Mouse (Mus musculus) gastrocnemius, postnatal 25 days (tissue): ENCODE data around the gene Otulin. TPM values are rescaled to one million over a fixed set of nuclear protein-coding genes. Genes with fewer than 3 reads are reported as not detected.

Experiments
- DNase-seq: peaks from one replicate; pipeline ENCODE4 v3.0.0; 2022
- microRNA-seq, 2 experiments: library from miRNA; unstranded; fragments of <30 nt; microRNA quantifications; one replicate each; pipeline ENCODE4 v1.2.0; 2021; ENCODE audit warnings: borderline replicate concordance in 2 of 2
- total RNA-seq, 2 experiments: library from RNA; stranded (reverse); gene quantifications; 1 replicate in 1 of 2; 2 replicates in 1 of 2; pipeline ENCODE4 v1.2.3; 2021

The Otulin gene
- total RNA-seq, 2 experiments from 2014 or later, result 21.1 to 23.3 TPM

DNA sequence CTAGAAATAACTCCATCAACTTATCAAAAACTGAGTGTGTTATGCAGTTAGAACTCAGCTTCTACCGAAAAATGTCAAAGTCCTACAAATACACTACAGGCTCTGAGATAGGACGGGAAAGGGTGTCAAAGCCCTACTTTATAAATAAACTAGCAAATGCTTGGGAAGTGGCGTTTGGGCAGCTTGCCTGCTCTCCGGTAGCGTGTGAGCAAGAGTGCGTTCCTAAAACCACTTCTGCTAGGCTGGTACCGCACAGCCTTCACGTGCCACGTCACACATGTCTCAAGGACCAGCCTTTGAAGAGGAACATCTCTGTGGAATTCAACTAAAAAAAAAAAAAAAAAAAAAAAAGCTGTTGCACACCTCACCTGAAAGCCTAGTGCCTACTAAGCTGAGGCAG is 127.3 kb downstream of the Otulin start:
- DNase-seq, result no peak

DNA sequence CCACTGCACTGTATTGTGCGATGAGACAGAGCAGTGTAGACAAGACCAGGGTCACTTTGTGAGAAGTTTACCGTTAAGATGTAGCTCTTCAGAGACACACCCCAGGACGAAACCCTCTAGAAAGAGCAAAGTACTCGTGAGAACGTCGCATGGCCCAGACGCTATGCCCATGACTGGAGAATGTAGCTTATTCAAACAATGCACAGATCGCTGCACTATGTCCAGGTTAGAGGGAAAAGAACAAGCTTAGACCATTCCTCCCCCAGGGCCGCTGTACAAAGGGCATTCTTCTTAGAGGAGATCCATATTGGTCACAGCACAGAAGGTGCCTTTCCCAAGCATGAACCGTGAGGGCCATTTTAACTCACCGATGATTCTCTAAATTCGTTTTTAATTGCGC is 128.2 kb downstream of the Otulin start:
- no peak for DNase-seq

DNA sequence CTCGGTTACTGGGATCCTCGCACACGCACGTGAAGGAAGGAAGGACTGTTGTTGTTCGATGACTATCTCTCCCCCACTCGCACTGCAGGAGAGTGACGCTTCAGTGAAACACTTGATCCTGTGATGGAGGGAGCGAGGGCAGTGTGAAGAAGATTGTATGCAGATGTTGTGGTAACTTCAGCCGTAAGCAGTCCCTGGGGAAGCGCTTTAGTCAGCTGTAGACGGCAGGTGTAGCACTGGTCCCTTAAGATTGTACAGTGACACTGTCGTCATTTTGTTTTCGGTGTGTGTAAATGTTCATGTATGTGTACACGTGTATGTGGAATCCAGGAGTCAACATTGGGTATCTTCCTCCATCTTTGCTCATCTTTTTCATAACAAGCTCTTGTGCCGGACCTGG is 130.1 kb downstream of the Otulin start:
- DNase-seq, result no peak

DNA sequence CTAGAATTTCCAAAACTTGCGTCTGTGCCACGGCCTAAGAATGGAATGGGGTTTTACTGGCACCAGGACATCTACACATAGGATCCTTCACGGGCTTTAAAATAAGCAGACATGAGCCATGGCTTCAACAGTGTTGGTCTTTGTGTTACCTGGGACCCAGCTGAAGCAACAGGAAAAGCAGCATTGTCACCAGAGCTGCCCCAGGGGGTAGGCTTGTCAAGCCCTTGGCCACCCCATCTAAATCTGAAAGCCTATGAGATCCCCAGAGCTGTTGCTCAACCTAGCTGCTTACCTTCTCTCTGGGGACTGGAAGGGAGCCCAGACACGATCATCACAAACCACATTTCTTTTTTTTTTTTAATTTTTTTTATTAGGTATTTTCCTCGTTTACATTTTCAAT is 132.4 kb downstream of the Otulin start:
- DNase-seq, result no peak

DNA sequence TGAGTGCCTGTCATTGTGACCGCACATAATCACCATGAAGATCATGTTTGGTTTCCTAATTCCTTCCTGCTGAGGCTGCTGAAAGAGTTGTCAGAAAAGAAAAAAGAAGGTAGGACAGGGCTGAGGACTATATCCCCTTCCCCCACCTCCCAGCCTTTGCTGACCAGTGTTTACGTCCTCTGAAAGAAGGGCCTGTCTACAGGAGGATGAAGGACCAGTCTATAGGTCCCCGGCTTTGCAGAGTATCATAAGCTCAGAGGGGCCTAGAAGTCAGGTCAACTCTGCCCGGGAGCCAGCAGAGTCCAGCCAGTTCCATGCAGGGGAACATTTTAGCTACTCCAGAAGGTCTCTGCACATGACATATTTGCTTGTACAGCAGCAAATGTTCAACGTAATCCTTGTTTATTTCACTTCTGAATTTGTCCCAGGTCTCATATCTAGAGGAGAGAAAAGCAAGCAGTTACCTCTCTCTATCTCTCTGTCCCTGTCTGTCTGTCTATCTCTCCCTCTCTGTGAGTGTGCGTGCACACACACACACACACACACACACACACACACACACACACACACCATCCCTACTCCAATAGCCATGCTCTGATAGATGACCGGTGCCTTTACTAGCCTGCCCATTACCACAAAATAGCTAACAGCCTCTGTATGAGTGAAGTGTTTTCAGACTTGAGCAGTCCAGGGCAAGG is 133.0 kb downstream of the Otulin start:
- DNase-seq, result no peak

DNA sequence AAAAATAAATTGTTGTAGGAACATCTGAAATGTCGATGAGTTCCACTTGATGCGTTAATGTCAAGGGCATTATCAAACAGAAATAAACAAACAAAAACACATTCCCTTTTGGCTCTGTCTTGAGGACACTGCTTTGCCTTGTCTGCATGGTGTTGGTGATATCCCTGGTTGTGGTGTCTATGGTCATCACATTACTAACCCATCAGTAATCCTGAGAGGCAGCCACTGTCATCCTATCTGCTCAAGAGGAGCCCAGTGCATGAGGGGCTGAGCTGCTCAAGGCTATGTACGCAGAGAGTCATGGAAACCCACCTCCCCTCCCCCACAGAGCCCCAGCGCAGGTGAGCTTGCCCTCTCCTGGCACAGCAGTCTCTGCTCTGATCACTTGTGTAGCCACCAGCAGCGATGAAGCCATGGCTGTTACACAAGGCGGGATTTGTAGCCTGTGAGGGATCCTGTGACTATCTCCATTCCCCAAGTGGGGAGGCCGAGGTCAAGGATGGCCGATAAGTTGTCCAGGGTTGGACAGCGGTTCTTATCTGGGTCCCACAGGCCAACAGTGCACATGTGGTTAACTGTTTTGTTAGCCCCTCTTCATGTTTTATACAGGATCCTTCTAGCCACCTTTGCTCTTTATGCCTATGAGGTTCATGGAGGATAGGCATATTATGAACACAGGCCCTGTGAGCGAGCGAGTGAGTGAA is 133.7 kb downstream of the Otulin start:
- no peak for DNase-seq

DNA sequence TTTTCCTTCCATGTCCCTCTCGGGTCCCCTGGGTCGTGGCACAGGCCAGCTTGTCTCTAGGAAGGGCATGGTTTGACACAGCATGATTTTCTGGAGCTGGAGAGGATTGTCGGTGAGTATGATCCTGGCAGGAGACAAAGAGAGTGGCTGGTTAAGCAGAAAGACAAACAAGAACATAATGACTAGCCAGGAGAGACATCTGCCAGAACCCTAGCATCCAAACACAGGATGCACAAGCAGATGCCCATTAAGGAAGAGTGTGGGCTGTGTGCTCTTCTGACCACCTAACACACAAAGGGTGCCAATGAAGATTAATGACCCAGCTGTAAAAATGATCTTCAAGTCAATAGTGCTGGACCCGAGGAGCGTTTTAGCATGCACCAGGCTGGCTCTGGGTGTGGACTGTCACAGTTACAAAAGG is 134.5 kb downstream of the Otulin start:
- DNase-seq, result no peak

DNA sequence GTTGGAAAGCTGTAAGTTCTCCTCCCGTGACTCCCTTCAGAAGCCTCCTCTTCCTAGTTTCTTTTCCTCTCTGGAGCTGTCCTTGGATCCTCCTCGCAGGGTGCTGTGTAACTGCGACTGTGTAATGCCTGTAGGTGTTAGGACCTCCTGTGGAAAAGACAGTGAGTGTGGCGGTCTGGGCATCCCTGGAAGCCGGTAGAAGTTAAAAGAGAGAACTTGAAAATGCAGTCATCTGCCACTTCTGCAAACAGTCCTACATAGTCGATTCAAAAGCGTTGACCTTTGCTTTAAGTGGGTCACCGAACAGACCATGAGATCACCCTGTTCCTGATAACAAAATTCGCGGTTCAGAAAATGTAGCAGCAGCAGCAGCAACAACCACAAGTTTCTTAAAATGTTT is 137.0 kb downstream of the Otulin start:
- DNase-seq, result no peak

DNA sequence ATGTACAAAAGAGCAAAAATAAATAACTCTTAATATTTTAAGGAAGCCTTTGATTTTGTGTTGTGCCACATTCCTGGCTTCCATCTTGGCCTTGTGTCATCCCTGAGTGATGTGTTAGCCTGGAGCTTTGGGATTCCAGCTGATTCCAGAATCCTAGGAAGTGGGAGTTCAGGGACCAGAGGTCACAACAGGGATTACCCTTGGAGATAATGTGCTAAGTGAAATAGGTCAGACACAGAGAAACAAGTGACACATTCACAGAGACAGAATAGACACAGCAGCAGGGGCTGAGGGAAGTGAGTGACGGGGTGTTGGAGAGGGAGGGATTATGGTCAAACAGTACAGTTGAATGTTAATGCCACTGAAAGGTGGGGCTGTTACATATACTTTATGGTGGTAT is 137.8 kb downstream of the Otulin start:
- DNase-seq, result no peak

Small RNA genes lying within 50 kb of the gene (microRNA-seq; reads per million reads assigned to microRNA genes)
- gene Mir7117, result 0 reads per million in 2 experiments

Other genes with a start within 250 kb of the Otulin start
- gene Ank, start 164.0 kb downstream of the Otulin start, total RNA-seq, result 100 to 1,000 TPM in 1 of 2 experiments, 10 to 100 TPM in 1; 92.7 to 101 TPM
- 1 to 10 TPM in 1 of 2 experiments, under 1 TPM in 1; 0.35 to 1.3 TPM for gene Otulinl, start 50.9 kb upstream of the Otulin start, total RNA-seq